Mouse (Mus musculus): ENCODE measurements at regions not wholly inside any gene's neighbourhood (a gene's known extent, or its start where the extent isn't known, plus 50 kb on each side); places are given as distances from the start of the nearest gene placed in this dataset.

GRCm38 (mm10) chr6:24037919-24038318, 68.1 kb upstream of the Tas2r118 start:
- DNase-seq (ENCODE audit: low read depth, low spot score) = no peak

GRCm38 (mm10) chr6:24026352-24026751, 56.5 kb upstream of the Tas2r118 start:
- DNase-seq (ENCODE audit: low read depth, low spot score) = no peak

- peak; percentile 27 for DNase-seq (ENCODE audit: low read depth, low spot score)
These were observed 55.9 kb upstream of the Tas2r118 start for GRCm38 (mm10) chr6:24025721-24026120.
